Mouse (Mus musculus): ENCODE results near the gene Pbld1.

Pbld1 gene

DNA sequence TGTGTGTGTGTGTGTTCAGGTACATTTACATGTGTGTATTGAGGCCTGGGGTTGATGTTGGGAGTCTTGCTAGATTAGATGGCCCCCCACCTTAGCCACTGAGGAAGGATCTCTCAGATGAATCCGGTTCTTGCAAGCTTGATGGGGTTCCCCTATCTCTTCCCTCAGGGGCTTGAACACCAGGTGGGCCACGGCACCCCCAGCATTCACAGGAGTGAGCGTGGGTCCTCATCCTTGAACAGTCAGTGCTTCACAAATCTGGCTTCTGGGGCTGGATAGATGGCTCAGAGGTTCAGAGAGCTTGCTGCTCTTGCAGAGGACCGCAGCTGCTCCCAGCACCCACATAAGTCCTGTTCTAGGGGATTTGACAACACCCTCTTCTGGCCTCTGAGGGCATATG lies 66.2 kb downstream of the Pbld1 start:
- in situ Hi-C loops (cut with MboI; ENCODE audit: unreplicated experiment in 2 of 2): no loop called here

DNA sequence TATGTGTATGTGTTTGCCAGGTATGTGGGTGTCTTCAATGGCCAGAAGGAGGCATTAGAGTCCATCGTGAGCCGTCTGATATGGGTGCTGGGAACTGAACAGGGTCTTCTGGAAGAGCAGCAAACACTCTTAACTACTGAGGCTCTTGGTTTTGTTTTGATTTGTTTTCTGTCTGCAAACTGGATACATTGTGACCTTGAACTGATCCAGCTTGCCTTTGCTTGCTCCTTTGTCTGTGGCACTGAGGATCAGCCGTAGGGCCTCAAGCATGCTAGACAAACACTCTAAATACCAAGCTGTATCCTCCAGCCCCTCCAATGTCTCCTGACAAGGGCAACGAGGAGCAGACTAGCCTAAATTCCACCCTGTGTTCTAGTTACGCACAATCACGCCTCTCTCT lies 67.2 kb downstream of the Pbld1 start:
- in situ Hi-C loops (cut with MboI; ENCODE audit: unreplicated experiment in 2 of 2): no loop called here

Measured in v-Abl transformed pro-B cells (cell line).